Mouse (Mus musculus) heart, postnatal 10 days (tissue): ENCODE results near the gene Sat1. TPM values are rescaled to one million over a fixed set of nuclear protein-coding genes. Genes with fewer than 3 reads are reported as not detected.
A peak's percentile ranks its signal among the peaks of the same experiment; 100 is the strongest.
"Not testable (repeated sequence)": the region's sequence is repeated elsewhere in the genome, so short reads cannot be mapped to it uniquely, and the experiment has no call there.

Experiments
- DNase-seq, 2 experiments: peaks; one replicate each; pipeline ENCODE4 v3.0.0; 2021
- intact Hi-C: fragments of 180-260 bp; cut with DNase I; formaldehyde crosslinking; loops from one replicate; pipeline ENCODE4 v1.15.1; 2025
- total RNA-seq, 2 experiments: library from RNA; stranded (reverse); gene quantifications; 2 replicates each; pipeline ENCODE4 v1.2.3; 2021

Sat1 gene
- 10 to 100 TPM; 36.3 to 50.3 TPM for total RNA-seq

DNA sequence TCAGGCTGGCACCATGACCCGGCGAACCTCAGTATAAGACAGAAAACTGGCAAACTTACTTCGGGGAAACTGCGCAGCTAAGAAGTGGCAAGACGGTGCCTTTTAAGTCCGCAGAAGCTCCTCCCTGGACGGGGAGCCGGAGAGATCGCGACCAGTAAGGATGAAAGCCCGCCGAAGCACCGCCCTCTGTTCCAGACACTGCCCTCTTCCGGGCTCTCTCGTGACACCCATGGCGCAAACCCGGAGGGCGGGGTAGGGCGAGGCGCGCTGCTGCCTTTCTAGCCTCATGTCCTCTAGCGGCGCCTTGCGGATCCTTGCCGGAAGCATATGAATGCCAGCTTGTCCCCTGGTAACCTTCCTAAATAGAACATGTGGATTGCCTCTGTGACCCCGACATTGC, at the start of gene Sat1:
Gene Sat1 (minus strand): TSS at position 179 of the 400 bp plus-strand sequence.
- intact Hi-C loops: loop anchor here (1.0 to 5.0 kb wide), 2 partner anchors 71 to 111 kb away; no protein-coding TSS in a partner anchor
- DNase-seq: peak; percentile 92 to 93

DNA sequence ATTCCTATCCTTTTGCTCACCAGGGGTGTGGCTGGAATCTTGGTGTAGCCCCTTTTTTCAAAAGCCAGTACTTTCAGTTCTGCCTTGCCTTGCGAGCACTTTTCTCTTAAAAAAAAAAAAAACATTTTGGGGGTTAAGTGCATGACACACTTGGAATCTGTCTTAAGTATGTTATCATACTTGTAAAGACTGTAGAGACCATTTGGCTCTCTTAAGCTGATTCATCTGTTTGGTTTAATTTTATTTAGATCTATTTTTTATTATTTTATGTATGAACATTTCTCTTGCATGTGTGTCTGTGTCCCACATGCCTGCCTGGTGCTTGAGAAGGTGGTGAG, 46.6 kb upstream of the Sat1 start:
- intact Hi-C loops: loop anchor here (5.0 kb wide), 1 partner anchor 121 kb away; no protein-coding TSS in a partner anchor
- DNase-seq: no peak

DNA sequence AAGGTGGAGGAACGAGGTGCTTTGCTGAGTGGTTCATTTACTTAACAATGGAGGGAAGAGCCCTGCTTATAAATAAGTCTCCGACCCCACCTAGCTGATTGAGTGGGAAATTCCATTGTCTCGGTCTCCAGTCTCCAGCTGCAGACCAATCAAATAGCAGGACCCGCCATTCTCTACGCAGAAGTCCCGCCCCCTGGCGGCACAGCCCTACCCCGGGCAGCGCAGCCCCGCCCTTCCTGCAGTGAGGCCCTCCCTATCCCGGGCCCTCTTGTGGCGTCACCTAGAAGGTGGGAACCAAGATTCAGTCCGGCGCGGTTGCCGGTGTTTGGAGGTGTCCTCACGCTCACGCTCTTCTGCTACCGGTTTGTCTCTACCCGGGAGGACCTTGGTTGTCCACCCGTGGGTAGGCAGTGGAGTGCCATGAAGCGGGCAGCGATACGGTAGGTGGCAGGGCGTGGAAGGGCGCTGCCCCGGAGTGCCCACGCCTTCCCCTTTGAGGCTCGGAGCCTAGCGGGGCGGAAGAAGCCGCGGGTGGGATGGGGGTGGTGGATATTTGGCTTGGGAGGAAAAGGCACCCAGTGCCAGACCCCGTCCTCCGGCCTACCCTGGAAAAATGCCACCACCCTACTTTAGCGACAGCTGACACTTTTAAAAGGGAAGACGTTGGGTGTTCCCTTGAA, 46.1 kb upstream of the Sat1 start, which contains the start of gene Acot9:
Gene Acot9 (plus strand): TSS at position 209 of the 680 bp plus-strand sequence.
- intact Hi-C loops: loop anchor here (5.0 kb wide), 1 partner anchor 120 kb away; no protein-coding TSS in a partner anchor

DNA sequence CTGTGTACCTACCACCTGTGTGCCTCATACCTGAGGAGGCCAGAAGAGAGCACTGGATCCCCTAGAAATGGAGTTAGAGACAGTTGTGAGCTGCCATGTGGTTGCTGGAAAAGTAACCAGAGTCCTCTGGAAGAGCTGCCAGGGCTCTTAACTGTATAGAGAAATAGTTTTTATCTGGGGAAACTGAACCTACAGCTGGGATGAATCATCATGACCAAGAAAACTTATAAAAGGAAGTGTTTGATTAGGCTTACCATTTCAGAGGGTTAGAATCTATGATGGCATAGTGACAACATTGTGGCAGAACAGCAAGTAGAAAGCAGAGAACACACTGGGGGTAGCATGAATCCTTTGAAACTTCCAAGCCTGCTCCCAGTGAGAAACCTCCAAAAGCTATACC, 40.6 kb upstream of the Sat1 start:
- intact Hi-C loops: no loop called here
- no peak for DNase-seq

More for the DNA sequence above, 46.1 kb upstream of the Sat1 start, which contains the start of gene Acot9:
- DNase-seq: peak; percentile 90 to 91

DNA sequence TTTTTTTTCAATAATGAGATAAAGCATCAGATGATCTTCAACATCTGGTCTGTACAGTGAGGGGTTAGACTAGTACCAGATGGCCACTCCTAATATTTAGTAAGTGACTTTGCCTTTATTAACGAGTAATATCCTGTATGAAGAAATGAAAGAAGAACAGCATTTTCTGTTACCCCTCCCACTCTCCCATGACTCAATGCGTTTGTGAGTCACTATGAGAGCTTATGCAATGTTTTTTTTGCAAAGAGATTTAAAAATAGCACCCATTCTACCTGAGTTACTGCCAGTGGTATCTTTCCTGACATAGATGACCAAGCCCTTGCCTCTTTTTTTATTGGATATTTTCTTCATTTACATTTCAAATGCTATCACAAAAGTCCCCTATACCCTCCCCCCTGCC, 2.0 kb upstream of the Sat1 start:
- no peak for DNase-seq
- intact Hi-C loops: loop anchor here (5.0 kb wide), 1 partner anchor 109 kb away; no protein-coding TSS in a partner anchor

DNA sequence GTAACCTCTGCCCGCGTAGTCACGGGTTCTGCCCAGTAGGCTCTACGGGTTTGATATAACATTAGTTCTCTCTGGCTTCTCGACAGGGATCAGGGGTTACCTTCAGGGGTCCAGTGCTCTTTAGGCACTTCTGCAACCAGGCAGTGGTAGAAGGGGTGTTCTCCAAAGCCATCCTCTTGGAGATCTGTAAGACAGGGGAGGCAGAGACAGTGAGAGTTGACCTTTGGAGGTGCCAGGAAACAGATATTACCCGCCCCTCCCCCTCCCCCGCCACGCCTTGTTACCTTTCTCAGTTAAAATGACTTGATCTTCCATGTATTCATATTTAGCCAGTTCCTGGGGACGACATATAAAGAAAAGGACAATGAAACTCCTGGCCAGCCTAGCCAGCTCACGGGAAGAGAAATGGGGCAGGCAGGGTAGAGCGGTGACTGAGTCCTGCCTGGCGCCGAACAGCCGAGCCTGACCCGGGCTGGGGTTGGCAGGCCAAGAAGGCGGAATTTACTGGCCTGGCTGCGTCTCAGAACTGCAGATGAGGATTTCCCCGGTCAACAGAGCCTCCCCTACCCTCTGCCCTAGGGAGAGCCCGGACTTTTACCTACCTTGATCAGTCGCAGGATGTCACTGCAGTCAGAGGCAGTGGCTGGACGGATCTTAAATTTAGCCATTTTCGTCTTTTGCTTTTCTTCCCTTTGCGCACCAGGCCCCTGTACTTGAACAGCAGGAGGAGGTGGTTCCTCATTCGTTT, 574 bp downstream of the Sat1 start:
- peak; percentile 46 to 56 for DNase-seq
- intact Hi-C loops: loop anchor here (1.0 to 5.0 kb wide), 2 partner anchors 70 to 112 kb away; no protein-coding TSS in a partner anchor

DNA sequence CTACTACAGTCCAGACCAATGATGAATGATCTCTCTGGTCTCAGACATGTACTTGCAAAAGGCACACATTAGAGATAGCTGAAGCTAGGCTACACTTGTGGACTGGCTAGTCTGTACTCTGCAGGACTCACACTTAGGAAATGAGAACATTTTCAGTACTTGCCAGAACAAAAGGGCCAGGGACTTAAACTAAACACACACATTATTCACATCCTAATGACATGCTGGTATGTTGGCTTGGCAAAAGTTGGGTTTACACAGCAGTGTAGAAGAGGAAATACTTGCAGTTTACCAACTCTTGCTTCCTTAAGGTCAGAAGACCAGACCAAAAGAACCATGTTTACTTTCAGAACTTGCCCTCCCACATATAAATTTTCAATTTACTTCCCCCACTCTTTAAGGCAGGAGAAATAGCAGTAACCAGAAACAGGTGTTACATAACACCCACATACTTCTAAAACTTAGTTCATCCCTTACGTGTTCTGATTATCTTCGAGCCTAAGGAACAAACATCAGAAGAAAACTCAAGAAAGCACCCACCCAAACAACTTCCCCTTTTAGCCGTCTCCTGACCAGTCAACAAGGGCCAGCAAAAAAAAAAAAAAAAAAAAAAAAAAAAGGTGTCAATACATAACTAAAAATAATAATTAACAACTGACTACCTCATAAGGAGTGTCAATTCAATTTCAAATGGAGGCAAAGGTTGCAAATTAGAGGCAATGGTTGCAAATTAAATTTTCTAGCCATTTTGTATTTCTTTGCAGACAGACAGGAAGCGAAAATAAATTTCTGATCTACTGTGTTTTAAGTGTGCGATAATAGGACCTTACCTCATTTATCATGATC, 1.7 kb downstream of the Sat1 start:
- no peak for DNase-seq
- intact Hi-C loops: loop anchor here (5.0 kb wide), 1 partner anchor 113 kb away; no protein-coding TSS in a partner anchor

DNA sequence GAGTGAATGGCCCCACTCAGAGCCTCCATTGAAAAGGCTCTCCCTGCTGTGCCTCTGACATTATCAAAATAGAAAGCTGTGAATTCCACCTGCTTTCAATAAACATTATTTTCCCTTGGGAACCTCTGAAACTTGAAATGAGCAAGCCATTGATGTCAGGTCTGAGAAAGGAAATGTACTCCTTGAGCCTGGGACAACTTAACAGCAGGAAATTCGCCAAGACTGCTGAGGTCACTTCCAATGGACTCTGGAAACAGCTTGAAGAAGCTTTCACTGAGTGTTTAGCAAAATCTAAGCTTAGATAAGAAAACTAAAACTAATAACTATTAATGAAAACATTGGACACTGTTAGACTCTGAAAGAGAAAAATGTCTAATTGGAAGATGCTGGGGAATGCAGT, 7.6 kb downstream of the Sat1 start:
- intact Hi-C loops: no loop called here
- DNase-seq: peak; percentile 26 to 36

DNA sequence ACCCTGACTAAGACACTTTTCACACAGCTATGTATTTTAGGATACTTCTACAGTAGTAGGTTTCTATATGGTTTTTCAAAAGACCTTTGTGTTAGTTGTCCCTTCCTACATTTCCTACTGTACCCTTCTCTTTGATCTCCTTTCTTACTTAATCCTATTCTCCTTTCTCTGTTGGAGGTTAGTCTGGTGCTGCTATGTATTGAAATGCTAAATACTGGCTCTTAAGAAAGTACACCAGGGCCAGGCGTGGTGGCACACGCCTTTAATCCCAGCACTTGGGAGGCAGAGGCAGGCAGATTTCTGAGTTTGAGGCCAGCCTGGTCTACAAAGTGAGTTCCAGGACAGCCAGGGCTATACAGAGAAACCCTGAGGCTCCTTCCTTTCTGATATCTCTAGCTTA, 10.8 kb downstream of the Sat1 start:
- intact Hi-C loops, DNase-seq: not testable (repeated sequence)

DNA sequence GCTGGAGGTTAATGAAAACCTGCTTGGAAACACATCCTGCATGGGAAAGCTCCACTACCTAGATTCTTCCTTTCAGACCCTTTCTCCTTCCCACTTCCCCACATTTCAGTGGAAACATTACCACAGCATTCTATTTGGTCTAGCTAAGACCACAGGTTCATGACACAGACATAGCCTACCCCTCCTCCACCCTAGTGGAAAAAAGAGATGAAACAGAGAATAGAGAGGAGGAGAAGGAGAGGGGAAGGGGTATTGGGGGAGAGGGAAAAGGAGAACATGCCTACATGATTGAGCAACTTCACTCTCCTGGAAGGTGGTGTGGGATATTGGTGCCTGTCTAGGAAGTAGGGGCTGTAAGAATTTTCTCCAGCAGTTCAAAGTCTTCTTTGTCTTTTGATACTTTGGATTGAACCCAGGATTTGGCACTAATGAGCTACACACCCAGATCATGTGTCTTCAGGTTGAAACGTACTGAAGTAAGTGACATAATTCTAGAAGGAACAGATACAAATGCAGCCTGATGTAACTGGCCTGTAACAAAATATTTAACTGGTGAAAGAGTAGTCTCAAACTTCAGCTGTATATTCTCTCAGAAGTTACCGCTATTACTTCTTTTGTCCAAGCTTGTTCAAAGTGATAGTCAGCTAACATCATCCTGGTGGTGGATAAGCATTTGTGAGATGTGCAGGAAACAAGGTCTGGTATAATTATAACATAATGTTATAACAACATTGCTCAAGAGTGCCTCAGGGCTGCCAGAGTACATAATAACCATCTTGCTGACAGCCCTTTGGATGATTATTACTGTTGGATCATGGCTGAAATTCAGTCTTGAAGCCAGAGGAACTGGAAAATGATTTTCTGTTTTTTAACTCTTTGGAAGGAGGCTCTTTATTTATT, 13.6 kb downstream of the Sat1 start:
- intact Hi-C loops: no loop called here
- no peak for DNase-seq

DNA sequence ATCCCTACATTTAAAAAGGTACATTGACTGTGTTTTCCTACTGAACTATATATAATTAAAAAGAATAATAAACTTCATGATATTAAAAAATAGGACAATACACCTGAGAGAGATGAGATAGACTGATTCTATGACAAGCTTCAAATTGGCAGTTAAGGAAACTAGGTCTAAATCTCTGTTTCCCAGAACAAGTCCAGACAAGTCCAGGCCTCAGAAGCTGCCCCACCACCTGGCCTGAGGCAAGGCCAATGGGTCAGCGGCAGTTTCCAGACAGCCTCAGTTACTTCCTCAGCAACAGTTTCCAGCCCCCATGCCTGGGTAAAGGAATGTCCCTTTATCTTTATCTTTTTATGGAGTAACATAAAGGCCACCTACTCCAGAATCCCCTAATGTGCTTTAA, 14.4 kb downstream of the Sat1 start:
- DNase-seq: no peak
- intact Hi-C loops: no loop called here

DNA sequence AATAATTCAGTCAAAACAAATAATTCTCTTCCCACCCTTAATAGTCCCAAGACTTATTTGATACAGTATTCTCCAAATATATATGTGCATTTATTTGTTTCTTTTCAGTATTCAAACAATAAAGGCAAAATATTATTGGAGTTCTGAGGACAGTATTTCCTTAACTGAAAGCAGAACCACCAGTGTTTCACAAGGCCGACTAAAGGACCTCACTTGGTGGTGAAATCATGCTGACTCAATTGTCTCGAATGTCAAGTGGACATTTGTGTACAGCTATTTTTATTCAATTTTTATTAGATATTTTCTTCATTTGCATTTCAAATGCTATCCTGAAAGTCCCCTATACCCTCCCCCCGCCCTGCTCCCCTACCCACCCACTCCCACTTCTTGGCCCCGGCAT, 21.3 kb downstream of the Sat1 start:
- intact Hi-C loops: no loop called here
- no peak for DNase-seq

DNA sequence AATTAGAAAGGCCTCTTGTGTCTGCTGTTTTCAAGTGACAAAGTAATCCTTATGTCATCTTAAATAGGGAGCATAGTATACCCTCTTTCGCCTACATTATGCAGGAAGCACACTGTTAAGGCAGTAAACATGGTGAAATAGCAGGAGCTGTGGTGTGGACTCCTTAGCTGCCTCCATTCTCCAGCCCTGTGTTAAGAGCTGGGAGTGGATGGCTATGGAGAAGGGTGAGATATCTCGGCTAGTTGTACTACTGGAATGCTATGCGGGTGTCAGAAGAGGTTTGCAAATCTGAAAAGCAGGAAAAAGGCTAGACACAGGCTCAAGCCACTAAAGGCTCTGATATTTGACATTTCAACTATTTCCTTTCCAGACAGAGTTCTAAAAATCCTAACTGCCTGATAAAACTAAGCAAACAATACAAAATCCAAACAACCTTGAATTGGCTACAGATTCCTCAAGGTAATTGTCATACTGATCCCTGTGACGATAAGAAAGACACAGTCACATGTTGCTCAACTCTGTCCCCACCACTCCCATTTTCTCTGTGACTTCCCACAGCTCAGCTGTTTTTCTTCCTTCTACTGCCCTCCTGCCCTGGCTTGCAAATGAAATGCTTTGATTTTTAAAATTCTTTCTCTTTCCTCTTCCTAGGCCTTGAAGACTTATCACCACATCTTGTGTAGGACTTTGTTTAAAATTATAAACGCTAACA, 22.4 kb downstream of the Sat1 start:
- intact Hi-C loops: no loop called here
- DNase-seq: no peak

DNA sequence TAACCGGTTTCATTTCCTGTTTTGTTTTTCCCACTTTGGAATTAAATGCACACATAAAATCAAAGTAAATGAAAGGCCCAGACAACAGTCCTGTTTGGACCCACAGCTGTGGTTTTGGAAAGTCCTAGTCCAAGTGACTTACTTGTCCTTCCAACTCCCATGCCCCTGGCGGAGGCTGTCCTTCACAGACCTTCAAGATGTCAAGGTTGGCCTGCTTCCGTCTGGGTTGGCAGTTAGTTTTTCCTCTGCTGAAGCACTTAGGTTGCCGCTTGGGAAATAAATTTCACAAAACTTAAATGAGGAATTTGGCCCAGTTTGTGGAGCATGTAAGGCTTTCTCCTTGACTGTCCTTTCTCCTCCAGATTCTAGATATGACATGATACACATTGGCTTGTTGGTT, 24.3 kb downstream of the Sat1 start:
- intact Hi-C loops: no loop called here
- DNase-seq: no peak

DNA sequence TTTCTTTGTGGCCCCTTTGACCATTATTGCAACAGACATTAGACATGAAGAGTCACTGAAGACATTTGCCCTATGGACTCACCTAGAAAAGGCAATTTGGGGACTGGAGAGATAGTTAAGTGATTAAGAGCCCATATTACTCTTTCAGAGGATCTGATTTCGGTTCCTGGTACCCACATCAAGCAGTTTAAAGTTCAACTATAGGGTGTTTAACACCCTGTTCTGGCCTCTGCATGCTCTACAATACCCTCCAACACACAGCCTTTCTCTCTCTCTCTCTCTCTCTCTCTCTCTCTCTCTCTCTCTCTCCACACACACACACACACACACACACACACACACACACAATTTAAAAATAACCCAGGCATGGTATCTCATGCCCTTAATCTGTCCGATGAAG, 38.6 kb downstream of the Sat1 start:
- intact Hi-C loops: no loop called here
- no peak for DNase-seq

DNA sequence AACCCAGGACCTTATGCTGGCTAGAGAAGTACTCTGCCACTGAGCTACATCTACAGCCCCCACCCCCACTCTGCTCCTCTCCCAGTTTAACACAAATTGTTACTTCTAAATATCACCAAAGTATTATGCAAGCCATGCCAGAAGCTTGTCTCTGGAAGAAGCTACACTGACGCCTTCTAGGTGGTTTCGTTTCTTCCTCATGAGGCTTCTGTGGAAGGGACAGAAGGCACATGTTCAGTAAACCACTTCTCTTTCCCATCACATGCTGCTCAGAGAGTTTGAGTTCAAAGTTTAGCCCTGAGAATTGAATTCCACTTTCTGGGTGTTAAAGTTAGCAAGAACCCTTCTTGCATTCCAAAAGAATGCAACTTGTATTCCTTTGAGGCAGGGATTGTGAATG, 39.0 kb downstream of the Sat1 start:
- no peak for DNase-seq
- intact Hi-C loops: no loop called here

DNA sequence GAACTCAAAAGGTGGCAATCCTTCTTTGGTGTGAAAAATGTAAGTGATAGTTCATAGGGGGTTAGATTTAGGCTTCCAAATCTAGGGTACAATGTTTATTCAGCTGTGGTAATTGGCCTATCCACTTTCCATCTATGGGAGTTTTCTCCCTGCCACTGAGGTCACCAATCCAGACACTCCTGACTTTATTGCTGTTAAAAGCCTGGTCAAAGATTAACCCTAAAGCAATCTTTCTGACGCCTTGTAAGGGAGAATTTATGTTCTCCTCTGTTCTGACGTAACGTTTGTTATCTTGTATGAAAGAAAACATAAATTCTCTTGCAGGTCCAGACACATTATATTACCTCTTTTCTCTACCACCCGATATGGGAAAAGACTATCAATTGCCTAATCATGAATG, 40.7 kb downstream of the Sat1 start:
- no peak for DNase-seq
- intact Hi-C loops: no loop called here

DNA sequence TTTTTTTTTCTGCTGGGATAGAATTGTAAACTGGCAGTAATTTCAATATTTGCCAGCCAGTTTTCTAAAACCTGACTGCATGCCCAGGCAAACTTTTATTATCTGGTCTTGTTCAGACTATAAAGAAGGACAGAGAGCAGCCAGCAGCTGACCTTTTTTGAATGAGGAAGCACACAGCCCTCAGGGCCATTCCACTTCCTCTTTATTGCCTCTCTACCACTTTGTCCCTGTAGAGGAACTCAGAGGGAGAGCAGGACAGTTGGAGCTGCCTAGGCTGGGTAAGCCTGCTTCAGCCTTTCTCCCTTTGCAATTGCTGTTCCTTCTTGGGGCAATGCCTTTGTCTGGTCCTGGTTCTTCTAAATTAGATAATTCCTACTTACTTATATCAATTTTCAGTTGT, 43.9 kb downstream of the Sat1 start:
- no peak for DNase-seq
- intact Hi-C loops: no loop called here

DNA sequence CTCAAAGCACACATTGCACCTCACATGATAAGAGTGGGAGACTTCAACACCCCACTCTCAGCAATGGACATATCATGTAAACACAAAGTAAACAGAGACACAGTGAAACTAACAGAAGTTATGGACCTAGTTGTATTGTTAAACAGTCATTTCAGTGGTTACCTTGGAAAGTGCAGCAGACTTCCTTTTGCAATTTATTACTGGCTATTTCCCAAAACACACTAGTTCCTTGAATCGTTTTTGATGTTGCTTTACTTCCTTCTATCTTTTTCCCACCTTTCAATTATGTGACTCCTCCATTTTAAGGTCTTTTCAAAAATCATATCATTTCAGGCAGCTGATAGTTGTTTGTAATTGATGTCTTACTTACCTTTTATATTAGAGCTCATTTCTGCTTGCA, 44.5 kb downstream of the Sat1 start:
- intact Hi-C loops: no loop called here
- DNase-seq: no peak
